Mouse (Mus musculus) brain, embryonic 14.5 days (tissue): ENCODE data around the gene Akr7a5. TPM values are rescaled to one million over a fixed set of nuclear protein-coding genes. Genes with fewer than 3 reads are reported as not detected.

Source experiments
- DNase-seq: peaks from one replicate; pipeline ENCODE4 v3.0.0-alpha.2; 2011; ENCODE audit warnings: low read depth
- CTCF ChIP-seq: fragments of 200-500 bp; IDR thresholded peaks from 2 replicates; pipeline ENCODE4 v1.5.1; 2012; ENCODE audit warnings: inconsistent platforms, mild to moderate bottlenecking, moderate library complexity, borderline replicate concordance; ENCODE audit not compliant: insufficient read depth, insufficient read length; ENCODE audit errors: extremely low read depth
- POLR2A ChIP-seq: fragments of 200-500 bp; IDR thresholded peaks from 2 replicates; pipeline ENCODE4 v1.6.1; 2012; ENCODE audit warnings: mild to moderate bottlenecking, inconsistent platforms, borderline replicate concordance; ENCODE audit not compliant: poor library complexity, insufficient read depth, insufficient read length, severe bottlenecking; ENCODE audit errors: extremely low read depth
- polyA plus RNA-seq: library from polyadenylated mRNA; depleted of rRNA; stranded (reverse); fragments of >200 nt; gene quantifications from 2 replicates; pipeline ENCODE4 v1.2.3, GENCODE M21; 2012; rRNA removed

Akr7a5 gene
- polyA plus RNA-seq = 16.5 and 22.4 TPM in 2 replicates

- no peak for TF ChIP-seq CTCF
- TF ChIP-seq POLR2A = peak; percentile 99
- peak; percentile 97 for DNase-seq
Observed at GRCm38 (mm10) chr4:139310171-139310898, at the start of gene Akr7a5, which contains the start of gene Pqlc2. Gene Akr7a5, plus strand, starts transcription at chr4:139310744. Gene Pqlc2, minus strand, starts transcription at chr4:139310708.

GRCm38 (mm10) chr4:139262981-139263380 is 47.6 kb upstream of the Akr7a5 start:
- no peak for DNase-seq
- TF ChIP-seq POLR2A (no peak), CTCF (no peak)

DNA sequence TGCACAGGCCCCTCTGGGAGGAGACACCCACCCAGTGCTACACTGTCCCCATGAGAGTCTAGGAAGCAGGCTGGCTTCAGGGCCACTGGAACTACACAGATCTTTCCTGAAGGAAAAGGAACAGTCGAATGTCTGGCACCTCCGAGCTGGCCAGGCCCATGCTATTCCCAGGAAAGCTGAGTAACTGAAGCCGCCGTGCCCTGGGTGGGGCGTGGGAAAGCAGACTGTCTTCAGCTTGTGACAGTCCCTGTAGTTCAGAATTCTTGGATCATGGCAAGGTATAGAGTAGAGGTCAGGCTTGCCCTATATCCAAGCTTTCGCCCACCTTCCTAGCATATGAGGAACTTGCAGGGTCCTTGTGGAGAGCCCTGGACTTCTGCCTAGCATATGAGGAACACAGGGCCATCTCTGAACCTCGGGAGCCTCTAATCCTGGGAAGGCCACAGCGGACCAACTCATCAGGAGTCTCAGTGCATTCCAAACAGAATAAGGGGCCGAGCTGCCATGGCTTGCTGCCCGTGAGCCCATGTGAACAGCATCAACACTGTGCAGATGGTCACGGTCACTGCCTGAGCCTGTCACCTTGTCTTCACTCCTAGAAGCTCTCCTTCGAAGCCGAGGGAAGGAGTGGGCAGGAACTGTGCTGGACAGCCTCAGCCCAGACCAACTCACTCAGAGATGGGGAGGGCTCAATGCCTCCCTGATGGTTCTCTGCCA is 44.6 kb upstream of the Akr7a5 start:
- TF ChIP-seq CTCF (no peak), POLR2A (no peak)
- no peak for DNase-seq

DNA sequence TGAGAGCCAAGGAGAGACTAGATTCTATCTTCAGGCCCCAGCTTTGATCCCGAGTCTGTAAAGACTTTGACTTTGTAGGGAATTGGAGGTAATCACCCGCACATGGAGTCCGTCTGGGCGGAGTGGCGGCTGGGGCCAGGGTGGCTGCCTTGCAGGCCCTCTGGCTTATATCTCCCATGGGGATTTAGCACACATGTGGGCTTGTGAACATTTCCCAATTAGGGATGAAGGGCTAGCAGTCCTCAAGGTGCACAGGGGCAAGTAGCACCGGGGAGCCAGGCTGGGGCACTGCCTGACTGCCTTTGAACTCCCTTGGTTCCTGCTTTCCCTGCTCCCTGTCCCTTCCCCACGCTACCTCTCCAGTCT is 44.1 kb upstream of the Akr7a5 start:
- DNase-seq = no peak
- TF ChIP-seq POLR2A = no peak
- no peak for TF ChIP-seq CTCF

GRCm38 (mm10) chr4:139267335-139267734 is 43.2 kb upstream of the Akr7a5 start:
- no peak for DNase-seq
- no peak for TF ChIP-seq POLR2A
- TF ChIP-seq CTCF = no peak

DNA sequence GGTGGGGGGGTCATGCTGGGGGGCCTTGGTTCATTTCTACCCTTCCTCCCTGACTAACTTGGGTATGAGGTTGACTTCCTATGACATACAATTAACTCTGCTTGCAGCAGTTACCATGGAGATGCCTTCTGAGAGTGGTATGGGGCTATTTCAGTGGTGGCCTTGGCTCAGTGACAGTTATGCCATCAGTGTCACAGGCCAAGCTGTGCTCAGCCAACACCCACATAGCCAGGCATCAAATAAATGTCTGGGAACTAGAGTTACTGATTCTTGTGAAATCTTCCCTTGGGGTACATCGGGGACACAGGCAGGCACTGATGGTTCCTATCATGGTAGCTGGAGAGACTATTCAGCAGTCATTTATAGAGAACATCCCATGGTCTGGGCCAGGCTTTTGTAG is 42.3 kb upstream of the Akr7a5 start:
- DNase-seq = no peak
- TF ChIP-seq CTCF (no peak), POLR2A (no peak)

DNA sequence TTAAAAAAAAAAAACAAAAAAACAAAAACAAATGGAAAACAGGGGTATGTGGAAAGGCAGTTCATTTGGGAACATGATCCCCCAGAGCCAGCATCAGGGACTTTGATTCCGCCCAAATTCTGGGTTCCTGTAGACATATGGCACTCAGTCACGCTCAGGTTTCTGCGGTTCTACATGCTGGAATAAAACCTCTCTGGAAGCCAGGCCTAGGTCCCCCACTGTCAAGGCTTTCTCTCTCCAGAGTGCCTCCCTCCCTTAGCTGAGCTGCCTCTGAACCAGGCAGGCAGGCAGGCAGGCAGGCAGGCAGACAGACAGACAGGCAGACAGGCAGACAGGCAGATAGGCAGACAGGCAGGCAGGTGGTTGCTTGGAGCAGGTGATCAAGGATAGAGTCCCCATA is 40.4 kb upstream of the Akr7a5 start:
- DNase-seq = no peak
- TF ChIP-seq CTCF = no peak
- no peak for TF ChIP-seq POLR2A

- DNase-seq = no peak
Observed at GRCm38 (mm10) chr4:139271562-139271961, 39.0 kb upstream of the Akr7a5 start.

GRCm38 (mm10) chr4:139272951-139273680 is 37.4 kb upstream of the Akr7a5 start:
- TF ChIP-seq POLR2A (no peak), CTCF (no peak)

More at GRCm38 (mm10) chr4:139271562-139271961, 39.0 kb upstream of the Akr7a5 start:
- TF ChIP-seq POLR2A (no peak), CTCF (no peak)

DNA sequence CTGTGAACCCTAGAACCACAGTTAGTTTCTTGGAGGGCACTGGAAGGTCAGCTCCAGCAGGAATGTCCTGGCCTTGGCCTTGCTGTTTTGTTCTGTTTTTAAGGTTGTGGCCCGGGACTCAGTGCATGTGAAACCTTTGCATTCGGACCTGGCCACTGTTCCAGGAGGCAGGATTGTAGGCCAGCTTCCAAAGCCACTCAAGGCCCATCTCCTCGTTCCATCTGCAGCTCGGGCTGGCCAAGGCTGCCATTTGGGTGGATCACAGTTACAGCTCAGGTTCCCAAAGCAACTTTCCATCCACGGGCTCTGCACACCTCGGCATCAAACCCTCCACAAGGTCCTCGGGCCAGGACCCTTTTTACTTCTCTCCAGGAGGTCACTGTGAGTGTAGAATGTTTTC is 36.0 kb upstream of the Akr7a5 start:
- TF ChIP-seq CTCF (no peak), POLR2A (no peak)
- no peak for DNase-seq

More at GRCm38 (mm10) chr4:139272951-139273680, 37.4 kb upstream of the Akr7a5 start:
- DNase-seq = no peak

- DNase-seq = no peak
- TF ChIP-seq CTCF = no peak
Observed at GRCm38 (mm10) chr4:139276411-139276810, 34.1 kb upstream of the Akr7a5 start.
